Comparison of ENCODE assay signal across 8 mouse cellular contexts in the genomic region with DNA sequence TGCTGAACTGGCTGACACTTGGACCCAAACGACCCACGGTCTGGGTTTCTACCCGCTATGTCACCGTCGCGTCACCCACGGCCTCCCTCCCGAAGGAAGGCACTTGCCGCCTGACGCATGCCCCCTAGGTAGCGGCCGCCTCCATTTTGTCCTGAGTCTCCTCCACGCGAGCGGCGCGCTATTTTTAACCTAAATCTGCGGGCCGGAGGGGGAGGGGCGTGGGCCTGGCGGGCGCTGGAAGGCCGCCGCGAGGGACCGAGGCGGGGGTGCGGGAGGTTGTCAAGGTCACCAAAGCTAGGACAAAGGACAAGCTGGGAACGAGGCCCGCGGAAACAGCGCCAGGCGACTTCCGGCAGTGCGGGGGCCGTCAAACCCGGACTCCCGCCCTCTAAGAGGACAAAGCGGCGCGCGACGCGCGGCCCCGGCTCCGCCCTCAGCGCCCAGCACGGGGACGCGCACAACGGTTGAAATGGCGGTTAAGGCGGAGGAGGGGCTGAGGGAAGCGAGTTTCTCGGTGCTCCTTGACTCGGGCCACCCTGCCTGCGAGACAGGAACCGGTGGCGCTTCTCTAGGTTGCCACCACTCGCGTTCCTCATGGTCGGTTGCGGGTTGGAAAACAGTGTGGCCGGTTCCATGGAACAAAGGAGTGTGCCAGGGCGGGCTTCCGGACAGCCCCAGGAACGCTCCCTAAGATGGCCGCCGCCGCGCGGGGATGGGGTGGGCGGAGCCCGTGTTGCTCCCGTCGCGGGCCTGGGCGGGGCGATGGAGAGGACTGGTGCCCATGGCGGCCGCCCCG. TPM values are rescaled to one million over a fixed set of nuclear protein-coding genes. Genes with fewer than 3 reads are reported as not detected.
DNase-seq lines count a peak whose midpoint lies in the region; ATAC-seq and TF ChIP-seq lines count a peak whose summit lies in the region.

A gene (plus strand): TSS at position 742 of the 796 bp plus-strand sequence.

- ATAC-seq in activated CD4-positive, CD25-positive, alpha-beta regulatory T cell, adult 4 months: peak; percentile 75
- ATAC-seq in inflammation-experienced regulatory T-cells, adult 6 months: peak; percentile 76
- peak; percentile 66 for ATAC-seq in megakaryocyte-erythroid progenitor cell, adult 5-6 weeks (replicated peaks; ENCODE audit: low FRiP score, low TSS enrichment, poor library complexity, severe bottlenecking)

- peak within 1 kb of the TSS; percentile 60 for H3K4me3 ChIP-seq in cortical plate, adult 2 months (ENCODE audit: insufficient read depth, low read length)

- no peak for TF ChIP-seq CTCF in cortical plate, adult 2 months (IDR thresholded peaks at IDR 0.05; ENCODE audit: extremely low read depth, insufficient read depth, low read length)

- DNase-seq in gastrocnemius, postnatal 10 days: peak; percentile 98
- peak; percentile 90 to 98 for DNase-seq in left cerebral cortex, postnatal 10 days (ENCODE audit: extremely low spot score in 1 of 2, low spot score in 2 of 2)
- peak; percentile 96 for DNase-seq in right cerebral cortex, postnatal 25 days
- DNase-seq in urinary bladder, postnatal 4 days (ENCODE audit: low spot score in 2 of 2): peak; percentile 95 to 97

- peak within 1 kb of the TSS; percentile 98 for H3K27ac ChIP-seq in cortical plate, adult 2 months (ENCODE audit: insufficient read depth, low read length)

- TF ChIP-seq POLR2A in cortical plate, adult 2 months (IDR thresholded peaks at IDR 0.05; ENCODE audit: extremely low read depth, insufficient read depth, low read length): peak; percentile 65

- intact Hi-C loops in left cerebral cortex, postnatal 10 days (cut with DNase I): loop anchor here (2.0 kb wide), 1 partner anchor 88 kb away; a partner anchor contains a TSS

- peaks cover 6% of the 10 kb centered on the region for H3K4me1 ChIP-seq in cortical plate, adult 2 months (ENCODE audit: control insufficient read depth, insufficient read depth, low read length)

RNA-seq across cellular contexts. Expression of the gene that starts here (rescaled TPM):
- 100 to 1,000 TPM; 176 to 202 TPM for polyA plus RNA-seq in activated CD4-positive, CD25-positive, alpha-beta regulatory T cell, adult 4 months (2017; shearing (Covaris generic))
- 62.8 and 63.5 TPM in 2 replicates for polyA plus RNA-seq in cortical plate, adult 2 months (2012; rRNA removed)
- 10 to 100 TPM; 35.3 to 38.1 TPM for total RNA-seq in gastrocnemius, postnatal 10 days (2021)
- 100 to 1,000 TPM; 177 to 251 (median 244) TPM for polyA plus RNA-seq in inflammation-experienced regulatory T-cells, adult 6 months (2017; shearing (Covaris generic))
- total RNA-seq in left cerebral cortex, postnatal 10 days (2021): 10 to 100 TPM; 33.4 to 33.6 TPM
- 205 and 307 TPM in 2 replicates for total RNA-seq in megakaryocyte-erythroid progenitor cell, adult 5-6 weeks (2014; fragmentation: Nextera tagmentation)
- 253 and 262 TPM in 2 replicates for total RNA-seq in megakaryocyte-erythroid progenitor cell, adult 5-6 weeks (2017)

Comparison
In these comparisons a context has a peak if more than half of its experiments do, and no peak if none do; other contexts are left out.
1. Peak in every context shown above with its lines: DNase-seq, ATAC-seq, H3K4me3 ChIP-seq and H3K27ac ChIP-seq.
2. RNA of the gene that starts here (total RNA-seq): 205 to 307 TPM in megakaryocyte-erythroid progenitor cell, adult 5-6 weeks; 35.3 to 38.1 TPM in gastrocnemius, postnatal 10 days and 33.4 to 33.6 TPM in left cerebral cortex, postnatal 10 days; every median in the first group is over 4 times any median in the second.